Mouse (Mus musculus) intestine, postnatal 0 days (tissue): ENCODE results near the gene Rnft1. TPM values are rescaled to one million over a fixed set of nuclear protein-coding genes. Genes with fewer than 3 reads are reported as not detected.

ENCODE experiments used
- ATAC-seq: fragments of 200-750 bp; cut with Nextera tagmentation; 2 replicates; pipeline ENCODE4 v1.8.0; 2017; ENCODE audit warnings: mild to moderate bottlenecking, moderate TSS enrichment, moderate library complexity
- H3K27ac ChIP-seq: fragments of 300-500 bp; sonication (generic); 2 replicates; pipeline ENCODE4 v1.5.1; 2014; ENCODE audit warnings: mild to moderate bottlenecking, low read depth, low read length, moderate library complexity
- H3K27me3 ChIP-seq: fragments of 300-500 bp; sonication (generic); replicated peaks from 2 replicates; pipeline ENCODE4 v1.6.1; 2014; ENCODE audit warnings: low read length, mixed read lengths; ENCODE audit not compliant: control insufficient read depth, insufficient read depth
- H3K36me3 ChIP-seq: fragments of 300-500 bp; sonication (generic); 2 replicates; pipeline ENCODE4 v1.6.1; 2014; ENCODE audit warnings: mild to moderate bottlenecking, moderate library complexity; ENCODE audit not compliant: control insufficient read depth, insufficient read depth
- H3K4me1 ChIP-seq: fragments of 300-500 bp; sonication (generic); replicated peaks from 2 replicates; pipeline ENCODE4 v1.6.1; 2014; ENCODE audit warnings: antibody characterized with exemption, low read length, mixed read lengths; ENCODE audit not compliant: control insufficient read depth, insufficient read depth
- H3K4me2 ChIP-seq: fragments of 300-500 bp; sonication (generic); replicated peaks from 2 replicates; pipeline ENCODE4 v1.6.1; 2014; ENCODE audit warnings: low read depth, mild to moderate bottlenecking, moderate library complexity
- H3K4me3 ChIP-seq: fragments of 300-500 bp; sonication (generic); 2 replicates; pipeline ENCODE4 v1.5.1; 2014; ENCODE audit warnings: low read depth, low read length
- H3K9ac ChIP-seq: fragments of 300-500 bp; sonication (generic); 2 replicates; pipeline ENCODE4 v1.6.1; 2014; ENCODE audit warnings: mild to moderate bottlenecking, low read depth, low read length
- H3K9me3 ChIP-seq: fragments of 300-500 bp; sonication (generic); 2 replicates; pipeline ENCODE4 v1.6.1; 2016; ENCODE audit warnings: mixed run types; ENCODE audit not compliant: control insufficient read depth
- CTCF ChIP-seq: sonication (generic); IDR thresholded peaks from 2 replicates; pipeline ENCODE4 v1.5.1; 2016; ENCODE audit warnings: low read depth, mild to moderate bottlenecking, control low read depth, antibody characterized with exemption, moderate library complexity
- WGBS: fragments of 180-500 bp; shearing (Covaris S2); extraction: QIAGEN DNeasy Blood & Tissue Kit; methylation state at CpG from one replicate; pipeline ENCODE4 v1.1.7; 2014; 5-methylcytosine and 5-hydroxymethylcytosine counted together
- polyA plus RNA-seq: library from polyadenylated mRNA; unstranded; fragments of >200 nt; fragmentation: Nextera tagmentation; extraction: Ambion mirVana; gene quantifications from 2 replicates; pipeline ENCODE4 v1.2.1, GENCODE M21; 2015

Gene Rnft1
- polyA plus RNA-seq, 1 experiment from 2014 or later, result 48.5 TPM

GRCm38 (mm10) chr11:86503121-86503520 lies 18.7 kb downstream of the Rnft1 start:
- H3K9ac ChIP-seq, result no peak overlapping the region
- H3K4me2 ChIP-seq, result no peak overlapping the region
- 86% methylated on average over 2 of the region's 2 CpGs for WGBS
- H3K4me3 ChIP-seq, result no peak overlapping the region
- ATAC-seq, result no peak
- peaks cover 57% of the 10 kb centered on the region for H3K36me3 ChIP-seq
- H3K9me3 ChIP-seq, result no peaks in the 10 kb centered on the region
- no peak for TF ChIP-seq CTCF
- H3K4me1 ChIP-seq, result no peaks in the 10 kb centered on the region
- no peaks in the 10 kb centered on the region for H3K27me3 ChIP-seq
- no peak overlapping the region for H3K27ac ChIP-seq

- no peak overlapping the region for H3K9ac ChIP-seq
- H3K36me3 ChIP-seq, result peaks cover 70% of the 10 kb centered on the region
- H3K9me3 ChIP-seq, result no peaks in the 10 kb centered on the region
- H3K4me3 ChIP-seq, result no peak overlapping the region
- ATAC-seq, result no peak
- no peaks in the 10 kb centered on the region for H3K4me1 ChIP-seq
- no peaks in the 10 kb centered on the region for H3K27me3 ChIP-seq
- H3K27ac ChIP-seq, result no peak overlapping the region
- no peak for TF ChIP-seq CTCF
- WGBS, result 41% methylated on average over 2 of the region's 2 CpGs
- H3K4me2 ChIP-seq, result no peak overlapping the region
These were observed 22.9 kb downstream of the Rnft1 start for GRCm38 (mm10) chr11:86507334-86507733.

GRCm38 (mm10) chr11:86507991-86508390 lies 23.5 kb downstream of the Rnft1 start:
- Histone ChIP-seq H3K27ac (no peak overlapping the region), H3K9ac (no peak overlapping the region), H3K9me3 (no peaks in the 10 kb centered on the region), H3K4me3 (no peak overlapping the region), H3K36me3 (peaks cover 66% of the 10 kb centered on the region), H3K4me2 (no peak overlapping the region), H3K4me1 (no peaks in the 10 kb centered on the region), H3K27me3 (no peaks in the 10 kb centered on the region)
- no peak for ATAC-seq
- 87% methylated on average over 2 of the region's 2 CpGs for WGBS
- TF ChIP-seq CTCF, result no peak

- no peaks in the 10 kb centered on the region for H3K9me3 ChIP-seq
- no peak overlapping the region for H3K27ac ChIP-seq
- H3K4me2 ChIP-seq, result no peak overlapping the region
- TF ChIP-seq CTCF, result no peak
- H3K9ac ChIP-seq, result no peak overlapping the region
- no peaks in the 10 kb centered on the region for H3K4me1 ChIP-seq
- no peak for ATAC-seq
- WGBS, result 78% methylated on average over 3 of the region's 3 CpGs
- no peak overlapping the region for H3K4me3 ChIP-seq
- H3K36me3 ChIP-seq, result peaks cover 55% of the 10 kb centered on the region
- no peaks in the 10 kb centered on the region for H3K27me3 ChIP-seq
These were observed 32.2 kb downstream of the Rnft1 start for GRCm38 (mm10) chr11:86516620-86517019.

GRCm38 (mm10) chr11:86517229-86517628 lies 32.8 kb downstream of the Rnft1 start:
- no peaks in the 10 kb centered on the region for H3K27me3 ChIP-seq
- H3K27ac ChIP-seq, result no peak overlapping the region
- no peak for TF ChIP-seq CTCF
- no peaks in the 10 kb centered on the region for H3K4me1 ChIP-seq
- no peak for ATAC-seq
- H3K36me3 ChIP-seq, result peaks cover 61% of the 10 kb centered on the region
- H3K9me3 ChIP-seq, result no peaks in the 10 kb centered on the region
- no peak overlapping the region for H3K4me2 ChIP-seq
- 95% methylated on average over 3 of the region's 3 CpGs for WGBS
- H3K4me3 ChIP-seq, result no peak overlapping the region
- H3K9ac ChIP-seq, result no peak overlapping the region

- no peaks in the 10 kb centered on the region for H3K27me3 ChIP-seq
- H3K27ac ChIP-seq, result no peak overlapping the region
- ATAC-seq, result no peak
- H3K4me1 ChIP-seq, result no peaks in the 10 kb centered on the region
- H3K4me3 ChIP-seq, result no peak overlapping the region
- no peak overlapping the region for H3K4me2 ChIP-seq
- H3K36me3 ChIP-seq, result peaks cover 77% of the 10 kb centered on the region
- no peak overlapping the region for H3K9ac ChIP-seq
- no peak for TF ChIP-seq CTCF
- no peaks in the 10 kb centered on the region for H3K9me3 ChIP-seq
- 93% methylated on average over 7 of the region's 7 CpGs for WGBS
These were observed 35.3 kb downstream of the Rnft1 start for GRCm38 (mm10) chr11:86519751-86520150.

- ATAC-seq, result no peak
- H3K36me3 ChIP-seq, result peaks cover 63% of the 10 kb centered on the region
- 82% methylated on average over 4 of the region's 4 CpGs for WGBS
These were observed 43.1 kb downstream of the Rnft1 start for GRCm38 (mm10) chr11:86527528-86527927.

More at GRCm38 (mm10) chr11:86527528-86527927, 43.1 kb downstream of the Rnft1 start:
- Histone ChIP-seq H3K4me3 (no peak overlapping the region), H3K4me2 (no peak overlapping the region), H3K4me1 (no peaks in the 10 kb centered on the region), H3K27me3 (no peaks in the 10 kb centered on the region), H3K27ac (no peak overlapping the region), H3K9ac (no peak overlapping the region), H3K9me3 (no peaks in the 10 kb centered on the region)
- TF ChIP-seq CTCF, result no peak
